Mouse (Mus musculus) left cerebral cortex, adult 8-10 months (tissue): Measurements from ENCODE around the gene Igf2. TPM values are rescaled to one million over a fixed set of nuclear protein-coding genes. Genes with fewer than 3 reads are reported as not detected.

ENCODE experiments used
- DNase-seq, 2 experiments: peaks; one replicate each; pipeline ENCODE4 v3.0.0; 2022; ENCODE audit warnings: low spot score in 2 of 2
- microRNA-seq, 2 experiments: library from miRNA; unstranded; fragments of <30 nt; microRNA quantifications; one replicate each; pipeline ENCODE4 v1.2.0; 2022
- total RNA-seq, 4 experiments: library from RNA; stranded (reverse); gene quantifications; 2 replicates each; pipeline ENCODE4 v1.2.4; 2022

The Igf2 gene
- total RNA-seq, 4 experiments from 2014 or later: 82.1 to 99.4 (median 88.8) TPM

DNA sequence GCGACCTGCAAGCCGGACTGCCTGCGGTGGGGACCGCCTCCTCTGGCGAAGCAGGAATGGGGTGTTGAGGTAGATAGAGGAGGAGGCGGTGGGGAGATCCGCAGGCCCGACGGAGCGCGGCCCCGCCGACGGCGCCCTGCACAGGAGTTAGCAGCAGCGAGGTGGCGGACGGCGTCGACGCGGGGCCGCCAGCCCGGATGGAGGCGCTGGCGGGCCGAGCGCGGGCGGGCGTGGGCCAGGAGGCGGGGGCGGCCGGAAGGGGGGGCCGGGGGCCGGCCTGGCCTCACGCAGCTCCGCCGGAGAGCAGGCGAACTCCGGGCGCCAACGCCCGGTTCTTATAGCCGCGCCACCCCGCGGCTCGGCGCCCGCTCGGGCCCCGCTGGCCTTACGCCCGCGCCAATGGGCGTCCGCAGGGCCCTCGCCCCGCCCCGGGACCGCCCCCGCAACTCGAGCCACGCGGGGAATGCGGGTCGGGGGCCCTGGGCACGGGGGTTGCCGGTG, 7.4 kb downstream of the Igf2 start:
- no peak for DNase-seq

DNA sequence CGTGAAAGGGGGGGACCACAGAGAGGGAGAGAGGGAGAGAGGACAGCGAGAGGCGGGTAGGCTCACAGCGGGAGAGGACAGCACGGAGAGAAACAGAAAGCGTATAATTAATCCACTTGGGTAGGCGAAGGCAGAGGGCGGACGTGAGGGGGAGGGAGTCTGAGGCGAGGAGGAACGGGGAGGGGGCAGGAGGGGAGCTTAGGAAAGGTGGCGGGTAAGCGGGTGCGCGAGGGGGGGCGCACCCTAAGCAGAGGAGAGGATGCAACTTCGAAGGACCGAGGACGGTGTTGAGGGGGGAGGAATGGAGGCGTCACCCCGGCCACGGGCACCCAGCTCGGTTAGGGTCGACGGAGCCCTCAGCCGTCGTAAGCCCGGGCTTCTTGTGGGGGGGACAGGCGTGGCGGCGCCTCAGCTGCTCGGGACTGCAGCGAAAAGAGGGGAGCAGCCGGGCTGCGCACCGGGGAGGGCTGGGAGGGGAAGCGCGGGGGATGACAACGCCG, 7.9 kb downstream of the Igf2 start:
- no peak for DNase-seq

DNA sequence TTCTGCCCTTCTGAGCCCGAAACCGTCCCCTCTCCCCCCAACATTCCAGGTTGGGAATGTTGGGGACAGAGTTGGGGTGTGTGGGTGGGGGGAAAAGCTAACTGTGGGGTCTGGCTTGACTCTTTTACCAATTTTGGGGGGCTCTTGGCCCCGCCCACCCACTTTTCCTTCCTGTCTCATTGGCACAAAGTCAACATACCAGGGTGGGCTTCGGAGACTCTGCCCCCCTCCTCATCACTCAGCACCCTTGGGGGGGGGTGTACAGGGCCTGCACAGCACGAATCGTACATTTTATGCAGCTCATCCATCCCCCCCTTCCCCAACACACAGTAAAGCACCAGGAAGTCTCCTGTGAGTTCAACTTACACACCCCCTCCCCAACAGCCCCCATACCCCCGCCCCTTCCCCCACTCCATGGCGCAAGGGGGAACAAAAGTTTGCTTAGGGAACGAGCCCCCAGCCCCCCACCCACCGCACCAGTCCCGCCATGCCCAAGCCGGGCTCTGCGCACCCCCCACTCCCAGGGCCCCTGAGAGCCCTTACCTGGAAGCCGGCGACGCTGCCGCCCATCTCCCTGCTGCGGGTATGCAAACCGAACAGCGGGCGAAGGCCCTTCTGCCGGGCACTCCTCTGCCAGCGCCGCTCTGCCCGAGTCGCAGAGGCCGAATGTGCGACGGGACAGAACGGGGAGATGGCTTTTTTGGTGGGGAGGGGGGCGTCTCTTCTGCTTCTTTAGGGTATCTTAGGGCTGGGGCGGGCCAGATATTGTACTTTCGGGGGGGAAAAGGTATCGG, 8.6 kb downstream of the Igf2 start:
- no peak for DNase-seq

DNA sequence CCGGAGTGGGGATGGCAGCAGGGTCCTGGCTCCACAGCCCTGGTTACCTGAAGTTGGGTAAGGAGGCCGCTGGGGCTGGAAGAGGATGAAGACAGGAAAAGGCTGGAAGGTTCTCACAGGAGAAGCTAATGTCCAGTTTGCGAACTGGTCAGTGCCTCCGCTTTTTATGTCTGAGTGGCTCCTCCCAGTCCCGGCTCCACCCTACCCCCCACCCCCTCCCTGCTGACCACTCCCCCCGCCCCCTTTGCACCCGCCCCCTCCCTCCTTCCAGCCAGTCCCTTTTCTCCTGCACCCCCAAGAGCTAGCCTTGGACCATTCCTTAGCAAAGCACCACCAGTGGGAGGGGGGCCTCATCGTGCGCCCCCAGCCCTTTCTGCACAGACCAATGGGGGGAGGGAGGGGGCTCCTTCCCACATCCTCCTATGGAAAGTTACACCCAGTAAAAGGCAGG, 9.2 kb downstream of the Igf2 start:
- DNase-seq: no peak

DNA sequence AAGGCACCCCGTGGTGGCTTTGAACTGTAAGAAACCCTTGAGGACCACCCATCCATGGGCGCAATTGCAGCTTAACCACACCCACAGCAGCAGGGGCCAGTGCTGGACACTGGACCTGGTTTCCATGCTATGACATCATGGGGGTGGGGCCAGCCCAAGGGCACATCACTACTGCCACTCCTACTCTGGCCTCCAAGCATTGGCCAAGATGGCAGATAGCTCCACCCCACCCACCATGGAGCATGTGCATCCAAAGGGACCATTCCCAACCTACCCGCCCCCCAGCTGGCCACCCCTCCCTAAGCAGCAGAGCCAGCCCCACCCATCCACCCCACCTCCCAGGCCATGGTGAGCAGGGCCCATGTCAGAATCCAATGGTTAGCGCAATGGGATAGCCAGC, 10.6 kb downstream of the Igf2 start:
- DNase-seq: no peak

DNA sequence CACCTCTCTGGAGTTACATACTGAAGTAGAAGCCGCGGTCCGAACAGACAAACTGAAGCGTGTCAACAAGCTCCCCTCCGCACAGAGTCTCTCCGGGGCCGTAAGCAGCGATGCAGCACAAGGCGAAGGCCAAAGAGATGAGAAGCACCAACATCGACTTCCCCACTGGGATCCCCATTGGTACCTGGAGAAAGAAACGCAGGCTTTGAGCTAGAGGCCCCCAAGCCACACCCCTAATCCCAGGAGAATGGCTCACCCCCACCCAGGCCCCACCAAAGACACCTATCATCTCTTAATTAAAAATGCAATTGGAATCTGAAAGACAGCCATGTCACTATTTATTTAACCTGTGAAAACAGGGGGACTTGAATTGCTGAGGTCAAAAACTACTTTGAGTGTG, 11.0 kb downstream of the Igf2 start:
- DNase-seq: no peak

DNA sequence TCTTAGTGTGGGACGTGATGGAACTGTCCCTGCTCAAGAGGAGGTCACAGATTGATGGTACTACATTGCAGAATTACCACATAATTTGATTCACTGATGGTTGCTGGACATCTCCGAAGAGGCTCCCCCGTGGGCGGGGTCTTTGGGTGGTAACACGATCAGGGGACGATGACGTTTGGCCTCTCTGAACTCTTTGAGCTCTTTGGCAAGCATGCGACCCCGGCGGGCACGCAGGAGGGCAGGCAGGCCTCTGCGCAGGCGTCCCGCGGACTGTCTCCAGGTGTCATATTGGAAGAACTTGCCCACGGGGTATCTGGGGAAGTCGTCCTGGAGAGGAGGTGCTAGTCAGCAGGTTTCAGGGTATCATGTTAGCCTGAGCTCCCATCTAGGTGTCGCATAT, 12.9 kb downstream of the Igf2 start:
- no peak for DNase-seq

DNA sequence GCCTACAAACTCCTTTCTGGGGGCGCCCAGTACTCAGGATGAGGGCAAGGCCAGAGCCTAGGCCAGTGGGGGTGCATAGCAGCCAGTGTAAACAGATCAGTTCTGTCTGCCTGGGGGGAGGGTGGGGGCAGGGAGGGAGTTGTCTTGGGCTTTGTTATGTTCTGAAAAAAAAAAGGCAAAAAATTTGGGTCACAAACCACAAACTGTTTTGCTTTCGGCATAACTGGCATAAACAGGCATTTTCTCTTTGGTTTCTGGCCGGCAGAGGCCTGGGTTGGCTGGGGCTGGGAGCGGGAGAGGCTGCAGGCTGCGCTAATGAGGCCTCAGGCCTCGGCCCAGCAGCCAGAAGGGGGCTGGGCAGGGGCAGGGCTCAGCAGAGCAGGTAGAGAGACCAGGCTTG, 19.9 kb downstream of the Igf2 start:
- no peak for DNase-seq

DNA sequence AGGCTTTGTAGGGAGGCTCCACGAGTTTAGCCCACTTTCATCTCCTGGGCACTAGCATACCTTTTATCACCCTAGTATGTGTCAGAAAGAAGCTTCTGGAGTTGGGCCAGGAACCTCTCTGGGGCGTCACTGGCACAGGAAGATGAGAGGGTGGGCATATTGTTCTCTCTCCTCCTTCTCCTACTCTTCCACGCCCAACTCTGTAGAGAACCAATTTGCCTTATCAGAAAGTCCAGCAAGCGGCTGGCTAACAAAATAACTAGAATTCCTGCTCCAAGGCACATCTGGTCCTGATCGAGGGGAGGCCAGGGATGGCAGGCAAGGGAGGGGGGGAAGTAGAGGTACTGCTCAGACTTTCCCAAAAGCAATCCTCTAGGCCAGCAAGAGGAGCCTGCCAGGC, 21.6 kb downstream of the Igf2 start:
- DNase-seq: no peak

DNA sequence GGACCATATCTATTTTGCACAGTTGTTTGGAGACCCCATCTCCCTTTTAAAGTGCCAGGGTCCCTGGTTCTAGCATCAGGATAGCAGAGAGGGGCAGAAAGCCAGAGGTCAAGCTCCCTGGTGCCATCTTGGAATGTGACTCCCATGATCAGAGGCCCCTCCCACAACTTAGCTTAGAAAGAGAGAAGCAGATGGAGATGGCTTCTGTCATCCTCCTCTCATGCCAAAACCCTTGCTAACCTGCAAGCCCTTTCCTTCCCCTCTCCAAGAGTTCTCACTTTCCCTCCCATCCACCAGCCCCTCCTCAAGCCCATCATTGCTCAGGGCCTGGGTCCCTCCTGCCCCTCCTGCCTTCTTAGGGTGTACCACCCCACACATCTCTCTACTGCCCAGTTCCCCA, 30.4 kb downstream of the Igf2 start:
- DNase-seq: no peak

DNA sequence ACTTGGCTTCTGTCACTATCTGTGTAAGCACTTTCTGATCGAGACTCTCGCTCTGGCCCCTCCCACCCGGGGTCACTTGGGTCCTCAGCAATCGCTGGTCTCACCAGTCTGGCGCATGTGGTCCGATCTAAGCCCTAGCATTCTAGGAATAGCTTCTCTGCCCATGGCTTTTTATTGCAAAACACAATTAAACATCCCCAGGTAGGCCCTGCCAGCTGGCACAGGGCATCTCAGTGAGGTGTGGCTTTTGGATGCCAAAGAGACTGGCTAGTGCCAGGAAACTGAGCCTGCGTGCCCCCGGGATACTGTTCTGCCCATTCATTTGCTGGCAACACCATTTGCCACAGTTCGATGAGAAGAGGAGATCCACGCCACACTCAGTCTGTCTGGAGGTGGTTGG, 35.9 kb downstream of the Igf2 start:
- DNase-seq: no peak

DNA sequence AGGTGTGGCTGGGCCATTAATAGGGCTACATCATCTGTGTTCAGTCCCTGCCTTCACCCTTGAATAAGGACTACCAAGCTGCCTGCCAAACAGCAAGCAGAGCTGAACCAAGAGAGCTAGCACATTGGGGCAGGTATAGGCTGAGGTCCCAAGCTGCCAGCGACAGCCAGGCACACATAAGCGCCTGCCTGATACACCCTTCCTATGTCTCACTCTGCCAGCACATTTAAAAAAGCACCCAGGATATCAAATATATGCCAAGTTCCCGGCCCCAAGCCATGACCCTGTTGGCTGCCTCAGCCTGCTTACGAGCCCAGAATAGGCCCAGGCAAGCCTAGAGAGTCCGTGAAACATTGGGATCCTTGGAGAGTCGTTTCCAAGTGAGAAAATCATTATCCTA, 36.8 kb downstream of the Igf2 start:
- no peak for DNase-seq

DNA sequence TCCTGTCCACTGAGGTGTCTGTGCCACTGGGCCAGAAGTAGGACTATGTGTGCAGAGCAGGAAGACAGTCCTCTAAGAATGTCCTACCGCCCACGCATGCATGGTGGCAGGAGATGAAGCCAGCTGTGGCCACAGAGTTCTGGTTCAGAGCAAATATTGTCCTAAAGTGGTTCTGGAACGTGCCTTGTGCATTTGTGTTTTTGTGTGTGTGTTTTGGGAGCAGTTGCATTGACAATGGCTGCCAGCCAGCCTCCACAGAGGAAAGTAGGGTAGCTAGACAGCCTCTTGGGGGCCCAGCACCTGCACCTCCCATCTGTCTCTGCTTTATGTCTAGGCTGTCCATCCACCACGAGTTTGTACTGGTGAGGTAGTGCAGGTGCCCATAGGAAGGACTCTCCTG, 44.4 kb downstream of the Igf2 start:
- DNase-seq: no peak

DNA sequence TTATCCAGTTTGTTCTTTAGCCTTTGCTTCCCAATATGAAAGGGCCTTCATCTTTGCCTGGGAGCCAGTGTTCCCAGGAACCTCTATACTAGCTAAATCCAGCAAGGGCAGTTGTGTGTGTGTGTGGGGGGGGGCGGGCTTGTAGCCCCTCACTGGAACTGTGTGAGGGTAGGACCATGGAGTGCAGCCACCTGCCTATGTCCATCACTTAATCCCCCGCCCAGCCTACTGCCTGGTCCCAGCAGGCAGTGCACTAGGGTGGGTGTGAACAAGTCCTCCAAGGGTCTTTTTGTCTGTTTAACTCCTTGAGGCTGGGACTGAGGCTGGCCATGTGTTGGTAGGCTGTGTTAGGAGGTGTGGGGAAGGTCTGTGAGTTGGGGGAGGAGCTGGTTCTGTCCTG, 53.5 kb downstream of the Igf2 start:
- DNase-seq: no peak

DNA sequence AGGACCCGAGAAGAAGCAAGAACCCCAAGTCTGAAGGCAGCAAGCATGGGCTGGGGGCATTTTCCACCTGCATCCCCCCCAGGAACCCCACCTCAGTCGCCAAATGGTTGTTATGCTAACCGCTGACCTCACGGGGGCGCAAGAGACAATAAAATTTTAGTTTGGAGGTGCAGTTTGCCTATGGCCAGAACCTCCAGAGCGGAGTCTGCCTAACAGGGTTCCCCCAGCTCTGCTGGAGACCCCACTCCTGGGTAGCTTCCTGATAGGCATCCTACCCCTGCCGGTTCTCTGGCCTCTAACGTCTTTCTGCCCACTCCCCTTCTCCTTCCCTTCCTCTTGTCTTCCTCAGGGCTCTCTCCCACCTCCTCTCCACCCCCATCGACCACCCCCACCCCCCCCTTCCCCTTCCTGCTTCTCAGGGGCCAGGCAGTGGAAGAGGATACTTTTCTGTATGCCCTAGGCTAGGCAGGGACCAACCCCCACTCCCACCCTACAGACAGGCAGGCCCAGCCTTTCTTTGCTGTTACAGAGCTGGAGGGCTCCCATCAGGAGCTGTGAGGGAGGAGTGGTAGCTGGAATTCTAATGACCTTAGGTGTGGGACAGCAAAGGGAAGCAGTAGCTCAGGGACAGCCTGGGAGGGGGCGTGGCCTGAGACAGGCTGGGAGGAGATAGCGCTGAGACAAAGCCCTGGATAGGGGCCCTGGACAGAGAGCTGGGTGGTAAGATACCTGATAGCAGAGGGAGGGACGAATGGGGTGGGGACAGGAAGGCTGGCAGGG, 55.8 kb downstream of the Igf2 start:
- DNase-seq: peak in 1 of 2 experiments; percentile 20

DNA sequence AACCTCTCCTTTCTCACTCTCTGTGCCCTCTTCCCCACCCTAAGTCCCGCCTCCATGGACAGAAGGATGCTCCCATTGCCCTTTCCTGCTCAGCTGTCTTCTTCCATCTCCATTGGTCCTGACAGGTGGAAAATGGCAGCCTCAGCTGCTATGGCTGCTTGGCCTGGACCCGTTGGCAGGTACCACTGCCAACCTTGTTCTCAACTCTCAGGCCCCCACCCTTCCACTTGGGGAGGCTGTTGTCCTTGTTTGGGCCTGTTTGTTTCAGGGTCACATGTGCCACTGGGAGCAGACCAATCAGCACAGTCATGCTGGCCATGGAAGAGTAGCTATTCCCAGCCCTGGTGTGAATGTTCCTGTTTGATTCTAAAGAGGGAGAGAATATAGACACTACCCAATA, 65.7 kb downstream of the Igf2 start:
- no peak for DNase-seq

Small RNA genes lying within 50 kb of the gene (microRNA-seq; reads per million reads assigned to microRNA genes)
- gene Mir483: 50.0 to 51.4 reads per million in 2 experiments

Other genes with a start within 250 kb of the Igf2 start
- gene Syt8, start 232.0 kb downstream of the Igf2 start, total RNA-seq: not detected
- 1 to 10 TPM; 1.9 to 9.6 (median 5.2) TPM for gene Tnni2, start 225.0 kb downstream of the Igf2 start, total RNA-seq
- 10 to 100 TPM; 10.8 to 18.8 (median 13.9) TPM for gene Lsp1, start 206.0 kb downstream of the Igf2 start, total RNA-seq
- 10 to 100 TPM in 1 of 4 experiments, 1 to 10 TPM in 2, under 1 TPM in 1; 0.88 to 14.3 (median 6.5) TPM for gene Tnnt3, start 168.0 kb downstream of the Igf2 start, total RNA-seq
- 1 to 10 TPM; 3.4 to 8.4 (median 7.0) TPM for gene Mrpl23, start 134.1 kb downstream of the Igf2 start, total RNA-seq
- gene Gm49394, start 3.1 kb upstream of the Igf2 start, total RNA-seq: not detected
- not detected for gene Ins2, start 76.6 kb upstream of the Igf2 start, total RNA-seq